Mouse (Mus musculus) megakaryocyte-erythroid progenitor cell, adult 5-6 weeks (primary cell): ENCODE measurements around the gene Pkm. TPM values are rescaled to one million over a fixed set of nuclear protein-coding genes. Genes with fewer than 3 reads are reported as not detected.

Source experiments
- ATAC-seq: replicated peaks from 2 replicates; pipeline ENCODE4 v1.8.0; 2016; ENCODE audit warnings: mild to moderate bottlenecking, inconsistent platforms; ENCODE audit not compliant: severe bottlenecking, poor library complexity, low FRiP score, low TSS enrichment
- total RNA-seq, 2 experiments: library from RNA; stranded (forward) in 1 of 2; stranded (reverse) in 1 of 2; fragments of 200-1000, 215-1000 nt in 1 of 2; fragments of >200 nt in 1 of 2; fragmentation: Nextera tagmentation in 1 of 2; gene quantifications; 2 replicates each; pipeline ENCODE4 v1.2.3; 2014 to 2017

The Pkm gene
- total RNA-seq, 2 experiments from 2014 or later: 7.4 to 29.6 TPM

DNA sequence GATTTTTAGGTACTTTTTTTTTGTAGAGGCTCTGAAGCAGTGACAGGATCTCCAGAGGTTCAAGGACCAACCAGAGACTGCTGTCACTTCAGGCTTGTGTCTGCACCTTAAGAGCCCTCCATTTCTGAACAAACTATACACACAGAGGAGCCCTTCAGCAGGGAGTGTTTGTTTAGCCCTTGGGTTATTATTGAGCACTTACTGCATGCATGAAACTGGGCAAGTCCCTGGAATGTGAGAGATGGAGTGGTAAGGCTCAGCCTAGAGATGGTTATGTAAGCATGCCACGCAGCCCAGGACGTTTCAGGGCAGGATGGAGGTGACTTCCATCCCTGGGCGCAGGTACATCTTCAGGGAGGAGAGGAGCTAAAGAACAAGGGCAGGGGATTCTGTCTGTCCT, 40.2 kb downstream of the Pkm start:
- ATAC-seq: no peak

DNA sequence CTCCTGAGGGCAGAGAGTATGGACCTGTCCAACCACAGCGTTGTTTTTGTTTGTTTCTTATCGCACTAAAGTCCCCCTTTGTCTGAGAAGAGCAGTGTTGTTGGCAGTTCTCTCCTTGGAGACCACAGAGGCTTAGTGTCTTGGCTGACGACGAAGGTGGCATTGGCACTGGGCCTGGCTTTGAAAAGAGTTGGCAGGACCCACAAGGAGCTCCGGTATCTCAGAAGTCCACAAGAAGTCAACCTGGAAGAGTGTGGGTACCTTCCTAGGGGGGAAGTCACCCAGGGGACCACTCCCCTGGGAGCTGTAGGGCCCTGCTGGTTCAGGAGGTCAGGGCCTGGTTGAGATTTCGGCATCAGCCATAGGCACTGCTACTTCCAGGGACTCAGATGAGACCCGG, 44.9 kb downstream of the Pkm start:
- ATAC-seq: no peak

DNA sequence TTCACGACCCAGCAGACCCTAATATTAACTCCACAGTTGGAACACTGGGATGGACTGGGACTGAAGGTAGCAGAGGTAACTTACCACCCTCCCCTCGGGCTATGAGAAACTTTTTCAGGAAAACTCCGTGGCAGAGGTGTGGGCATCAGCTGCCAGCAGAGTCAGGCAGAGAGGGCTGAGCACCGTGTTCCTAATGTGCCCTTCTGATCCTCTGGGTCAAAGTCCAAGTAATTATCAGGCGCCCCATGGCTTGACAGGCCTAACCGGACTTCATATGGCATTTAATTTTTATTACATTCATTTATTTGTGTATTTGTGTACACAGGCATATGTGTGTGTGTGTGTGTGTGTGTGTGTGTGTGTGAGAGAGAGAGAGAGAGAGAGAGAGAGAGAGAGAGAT, 46.9 kb downstream of the Pkm start:
- no peak for ATAC-seq

- ATAC-seq: 0 out of 2 replicates have a peak, but pooled peaks have one; percentile 22
Measured at GRCm38 (mm10) chr9:59706850-59707825, 51.0 kb downstream of the Pkm start.

DNA sequence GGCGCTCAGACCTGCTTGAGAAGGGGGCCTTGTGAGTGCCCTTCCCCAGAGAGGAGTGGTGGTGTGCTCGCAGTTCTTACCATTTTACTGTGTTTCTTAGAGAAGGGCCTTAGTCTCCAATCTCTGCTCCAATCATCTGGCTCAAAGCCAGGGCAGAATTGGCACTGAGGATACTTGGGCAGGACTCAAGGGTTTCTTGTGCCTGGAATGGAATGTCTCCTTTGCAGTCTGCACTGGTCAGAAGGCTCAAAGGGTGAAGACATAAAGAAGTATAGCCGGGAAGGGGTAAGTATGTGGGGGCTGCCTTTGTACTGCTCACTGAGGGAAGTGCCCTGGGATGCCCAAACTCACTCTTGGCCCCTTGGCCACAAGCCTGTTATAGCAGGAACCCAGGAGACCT, 53.1 kb downstream of the Pkm start:
- no peak for ATAC-seq

DNA sequence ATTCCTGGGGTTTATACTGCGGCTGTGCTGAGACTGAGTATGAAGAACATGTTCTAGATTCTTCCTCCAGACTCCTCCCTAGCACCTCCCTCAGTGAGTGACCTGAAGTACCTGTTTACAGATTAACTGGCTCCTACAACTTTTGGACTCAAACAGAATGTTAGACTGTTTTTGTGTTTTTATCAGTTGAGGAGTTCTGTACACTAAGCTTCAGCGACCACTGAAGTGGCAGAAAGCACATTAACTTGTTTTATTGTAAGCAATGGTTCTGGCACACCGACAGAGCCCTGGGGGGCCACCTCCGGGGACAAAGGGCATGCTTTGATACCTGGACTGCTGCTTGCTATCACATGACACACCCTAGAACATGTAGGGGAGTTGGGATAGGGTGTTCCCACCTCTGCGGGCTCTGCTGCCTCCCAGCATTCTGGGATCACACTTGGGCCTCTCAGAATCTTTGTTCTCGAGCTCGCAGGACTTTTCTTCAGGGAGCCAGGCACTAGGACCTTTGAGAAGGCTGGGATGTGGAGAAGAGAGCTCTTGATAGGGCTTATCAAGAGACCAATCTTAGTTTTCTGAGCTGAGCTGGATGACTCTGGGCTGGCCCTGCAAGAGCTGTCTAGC, 60.2 kb downstream of the Pkm start:
- no peak for ATAC-seq

GRCm38 (mm10) chr9:59718237-59718636, 62.1 kb downstream of the Pkm start:
- no peak for ATAC-seq

DNA sequence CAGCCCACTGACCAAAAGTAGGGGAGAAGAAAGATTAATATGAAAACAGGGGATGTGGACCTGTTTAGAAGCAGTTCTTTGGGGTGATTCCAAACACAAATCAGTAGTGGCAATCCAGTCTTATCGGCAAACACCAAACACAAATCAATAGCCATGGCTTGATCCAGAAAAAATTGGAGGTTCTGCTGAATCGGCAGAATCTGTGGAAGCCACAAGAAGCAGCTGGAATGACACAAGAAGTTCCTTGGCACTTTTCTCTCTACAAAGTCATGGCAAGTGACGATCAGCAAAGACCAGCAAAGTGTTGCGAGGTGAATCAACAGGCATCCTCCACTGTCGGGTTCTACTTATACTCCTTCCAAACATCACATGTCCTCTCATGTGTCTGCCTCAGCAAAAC, 65.0 kb downstream of the Pkm start:
- no peak for ATAC-seq

GRCm38 (mm10) chr9:59723096-59723657, 67.0 kb downstream of the Pkm start:
- ATAC-seq: peak; percentile 93

DNA sequence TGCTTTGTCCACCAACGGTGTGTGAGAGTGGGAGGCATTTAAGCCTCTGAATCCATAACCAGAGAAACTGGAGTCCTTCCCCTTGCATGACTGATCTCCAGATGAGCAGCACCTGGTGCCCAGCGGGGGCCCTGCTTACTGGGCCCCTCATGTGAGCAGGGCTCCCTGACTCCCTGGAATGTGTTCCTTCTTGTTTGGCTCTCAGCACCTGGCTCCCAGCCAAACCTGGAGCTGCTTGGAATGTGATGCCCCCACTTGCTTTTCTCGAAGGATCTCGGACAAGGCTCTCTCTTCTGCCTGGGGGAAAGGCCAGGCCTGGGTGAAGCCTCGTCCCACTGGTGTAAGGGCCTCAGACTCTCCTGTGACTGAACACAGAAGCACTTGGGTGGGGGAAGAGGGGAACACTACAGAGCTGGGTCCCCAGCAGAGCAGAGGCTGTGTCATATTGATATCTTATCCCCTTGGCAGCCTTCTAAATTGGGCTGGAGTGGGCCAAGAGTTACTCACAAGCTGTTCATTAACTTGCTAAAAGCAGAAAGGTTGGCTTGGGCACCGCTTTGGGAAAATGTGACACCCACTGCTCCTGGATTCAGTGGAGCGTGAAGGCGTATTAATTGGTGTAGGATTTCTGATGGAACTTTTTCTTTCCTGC, 67.7 kb downstream of the Pkm start:
- ATAC-seq: no peak

- ATAC-seq: no peak
Measured at GRCm38 (mm10) chr9:59725515-59725914, 69.3 kb downstream of the Pkm start.

GRCm38 (mm10) chr9:59727569-59728286, 71.6 kb downstream of the Pkm start:
- no peak for ATAC-seq

Other genes with a start within 250 kb of the Pkm start
- 36.1 and 58.2 TPM in 2 replicates for gene Arih1, start 169.8 kb upstream of the Pkm start, total RNA-seq (2014; fragmentation: Nextera tagmentation)
- gene Arih1, start 169.8 kb upstream of the Pkm start, total RNA-seq (2017): 117 and 141 TPM in 2 replicates
- gene Hexa, start 116.8 kb upstream of the Pkm start, total RNA-seq (2014; fragmentation: Nextera tagmentation): 16.6 and 23.9 TPM in 2 replicates
- 25.4 and 28.7 TPM in 2 replicates for gene Hexa, start 116.8 kb upstream of the Pkm start, total RNA-seq (2017)
- gene Tmem202, start 116.5 kb upstream of the Pkm start, total RNA-seq (2014; fragmentation: Nextera tagmentation): not detected in 2 replicates
- not detected in 2 replicates for gene Tmem202, start 116.5 kb upstream of the Pkm start, total RNA-seq (2017)
- gene Celf6, start 78.5 kb upstream of the Pkm start, total RNA-seq (2014; fragmentation: Nextera tagmentation): not detected in 2 replicates
- gene Celf6, start 78.5 kb upstream of the Pkm start, total RNA-seq (2017): not detected in 2 replicates
- gene Parp6, start 39.1 kb upstream of the Pkm start, total RNA-seq (2014; fragmentation: Nextera tagmentation): 27.1 and 39.6 TPM in 2 replicates
- gene Parp6, start 39.1 kb upstream of the Pkm start, total RNA-seq (2017): 19.8 and 34.7 TPM in 2 replicates
- not detected in 2 replicates for gene Gramd2, start 23.8 kb downstream of the Pkm start, total RNA-seq (2014; fragmentation: Nextera tagmentation)
- not detected in 2 replicates for gene Gramd2, start 23.8 kb downstream of the Pkm start, total RNA-seq (2017)
- 3.3 and 3.6 TPM in 2 replicates for gene Senp8, start 94.3 kb downstream of the Pkm start, total RNA-seq (2014; fragmentation: Nextera tagmentation)
- gene Senp8, start 94.3 kb downstream of the Pkm start, total RNA-seq (2017): 3.8 and 5.6 TPM in 2 replicates
- gene Myo9a, start 94.5 kb downstream of the Pkm start, total RNA-seq (2014; fragmentation: Nextera tagmentation): 12.0 and 19.4 TPM in 2 replicates
- gene Myo9a, start 94.5 kb downstream of the Pkm start, total RNA-seq (2017): 11.8 and 15.9 TPM in 2 replicates